Mouse (Mus musculus): ENCODE data around the gene Sh3bp4.

DNA sequence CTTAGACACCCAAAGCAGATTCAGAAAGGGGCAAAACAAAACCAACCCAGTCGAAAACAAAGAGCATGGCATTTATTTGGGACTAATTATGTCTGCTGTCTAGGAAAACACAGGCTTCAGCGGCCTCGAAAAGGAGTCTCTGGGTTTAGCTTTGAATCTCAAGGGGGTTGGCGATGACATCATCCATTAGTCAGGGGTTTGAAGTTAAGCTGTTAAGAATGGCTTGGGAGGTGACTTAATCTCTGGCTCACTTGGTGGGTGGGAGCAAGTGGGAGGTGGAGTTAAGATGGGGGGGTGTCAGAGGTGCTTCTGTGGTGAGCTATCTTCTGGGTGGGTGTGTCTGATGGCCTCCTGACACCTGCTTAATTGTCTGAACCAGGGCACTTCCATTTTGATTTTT is 117.9 kb downstream of the Sh3bp4 start:
- TF ChIP-seq POLR2A (IDR thresholded peaks at IDR 0.05; ENCODE audit: borderline replicate concordance, extremely low read depth, insufficient read depth, insufficient read length, poor library complexity, severe bottlenecking) (no peak), CTCF (IDR thresholded peaks at IDR 0.05; ENCODE audit: borderline replicate concordance, extremely low read depth, insufficient read depth, insufficient read length) (no peak)
